Mouse (Mus musculus): ENCODE data around the gene Park7.
"Not testable (repeated sequence)": the region's sequence is repeated elsewhere in the genome, so short reads cannot be mapped to it uniquely, and the experiment has no call there.

Gene Park7

GRCm38 (mm10) chr4:150875393-150875792, 38.8 kb downstream of the Park7 start:
- DNase-seq (ENCODE audit: low read depth in 1 of 2, low spot score in 2 of 2): no peak

DNA sequence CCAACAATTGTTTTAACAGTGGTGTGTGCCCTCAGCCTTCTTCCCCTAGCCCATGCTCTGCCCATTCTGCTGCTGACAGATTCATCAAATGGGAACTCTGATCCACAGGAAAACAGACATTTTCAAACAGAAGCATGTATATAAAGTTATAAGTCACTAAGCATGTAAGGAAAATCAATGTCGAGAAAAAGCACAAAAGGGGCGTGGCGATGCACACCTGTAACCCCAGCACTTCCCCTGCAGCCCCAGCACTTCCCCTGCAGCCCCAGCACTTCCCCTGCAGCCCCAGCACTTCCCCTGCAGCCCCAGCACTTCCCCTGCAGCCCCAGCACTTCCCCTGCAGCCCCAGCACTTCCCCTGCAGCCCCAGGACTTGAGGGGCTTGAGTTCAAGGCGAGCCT, 39.8 kb downstream of the Park7 start:
- DNase-seq (ENCODE audit: low read depth in 1 of 2, low spot score in 2 of 2): not testable (repeated sequence)

DNA sequence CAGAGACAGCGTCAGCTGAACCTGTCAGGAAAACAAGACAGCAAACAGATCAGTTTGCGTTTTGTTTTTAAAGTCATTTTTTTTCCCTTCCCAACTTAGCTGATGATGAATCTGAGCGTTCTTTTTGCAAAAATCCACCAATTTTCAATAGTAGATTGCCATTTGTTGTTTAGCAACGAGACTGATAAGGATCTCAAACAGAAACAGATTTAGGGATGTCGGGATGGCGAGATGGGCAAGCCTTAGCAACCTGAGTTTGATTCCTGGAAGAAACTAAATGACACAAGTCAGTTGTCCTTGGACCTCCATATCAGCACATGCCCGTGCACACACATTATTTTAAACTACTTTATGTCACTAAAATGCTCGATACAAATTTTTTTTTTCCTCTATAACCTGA, 41.6 kb downstream of the Park7 start:
- DNase-seq (ENCODE audit: low read depth in 1 of 2, low spot score in 2 of 2): no peak

GRCm38 (mm10) chr4:150872139-150872651, 42.0 kb downstream of the Park7 start:
- DNase-seq (ENCODE audit: low read depth in 1 of 2, low spot score in 2 of 2): no peak

DNA sequence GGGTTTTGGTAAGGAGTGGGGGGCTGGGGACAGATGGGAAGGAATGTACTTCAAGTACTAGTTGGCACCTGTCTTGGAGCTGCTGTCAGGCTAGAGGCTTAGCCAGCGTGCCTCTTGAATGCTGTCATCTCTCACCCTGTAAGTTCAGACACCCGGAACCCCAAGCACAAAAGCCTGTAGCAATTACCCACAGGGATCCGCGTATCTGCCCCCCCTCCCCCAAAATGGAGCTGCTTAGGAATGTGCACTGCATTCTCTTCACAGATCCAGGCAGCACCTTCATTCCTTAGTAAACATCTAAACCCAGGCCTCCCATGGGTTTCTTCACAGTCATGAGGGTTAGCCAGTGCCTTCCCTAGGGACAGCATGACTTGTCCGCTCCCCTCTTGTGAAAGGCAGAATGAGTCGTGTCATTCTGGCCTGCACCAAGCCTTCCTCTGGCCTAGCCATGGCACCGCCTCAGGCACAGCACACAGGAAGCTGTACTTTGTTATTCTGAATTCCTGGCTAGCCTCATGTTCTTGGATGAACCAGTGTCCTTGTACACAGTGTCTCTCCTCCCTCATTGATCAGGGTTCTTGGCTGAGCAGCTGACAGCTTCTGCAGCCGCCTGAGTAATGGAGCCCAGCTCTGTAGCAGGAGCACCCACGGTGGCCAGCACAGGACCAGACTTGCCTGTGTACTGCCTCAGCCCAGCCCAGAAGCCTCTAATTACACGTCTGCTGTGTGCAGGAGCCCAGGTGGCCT, 42.7 kb downstream of the Park7 start:
- DNase-seq (ENCODE audit: low read depth in 1 of 2, low spot score in 2 of 2): no peak

DNA sequence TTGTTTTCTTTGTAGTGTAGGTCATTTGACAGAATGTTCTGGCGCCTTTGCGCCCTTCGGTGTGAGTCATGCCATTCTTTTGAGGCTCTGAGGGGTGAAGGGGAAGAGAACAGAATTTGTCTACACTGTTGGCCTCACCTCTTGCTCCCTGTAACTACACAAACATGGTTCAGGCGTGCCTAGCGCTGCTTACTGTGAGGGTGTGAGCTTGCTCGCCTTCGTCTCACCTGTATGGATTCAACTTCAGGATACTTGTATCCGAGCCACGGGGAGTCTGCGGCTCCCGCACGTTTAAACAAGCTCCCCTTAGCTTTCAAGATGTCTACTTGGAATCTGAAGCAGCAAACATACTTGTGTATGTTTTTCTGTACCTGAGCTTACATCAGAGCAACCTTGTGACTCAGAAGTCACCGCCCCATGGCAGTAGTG, 43.3 kb downstream of the Park7 start:
- DNase-seq (ENCODE audit: low read depth in 1 of 2, low spot score in 2 of 2): no peak

DNA sequence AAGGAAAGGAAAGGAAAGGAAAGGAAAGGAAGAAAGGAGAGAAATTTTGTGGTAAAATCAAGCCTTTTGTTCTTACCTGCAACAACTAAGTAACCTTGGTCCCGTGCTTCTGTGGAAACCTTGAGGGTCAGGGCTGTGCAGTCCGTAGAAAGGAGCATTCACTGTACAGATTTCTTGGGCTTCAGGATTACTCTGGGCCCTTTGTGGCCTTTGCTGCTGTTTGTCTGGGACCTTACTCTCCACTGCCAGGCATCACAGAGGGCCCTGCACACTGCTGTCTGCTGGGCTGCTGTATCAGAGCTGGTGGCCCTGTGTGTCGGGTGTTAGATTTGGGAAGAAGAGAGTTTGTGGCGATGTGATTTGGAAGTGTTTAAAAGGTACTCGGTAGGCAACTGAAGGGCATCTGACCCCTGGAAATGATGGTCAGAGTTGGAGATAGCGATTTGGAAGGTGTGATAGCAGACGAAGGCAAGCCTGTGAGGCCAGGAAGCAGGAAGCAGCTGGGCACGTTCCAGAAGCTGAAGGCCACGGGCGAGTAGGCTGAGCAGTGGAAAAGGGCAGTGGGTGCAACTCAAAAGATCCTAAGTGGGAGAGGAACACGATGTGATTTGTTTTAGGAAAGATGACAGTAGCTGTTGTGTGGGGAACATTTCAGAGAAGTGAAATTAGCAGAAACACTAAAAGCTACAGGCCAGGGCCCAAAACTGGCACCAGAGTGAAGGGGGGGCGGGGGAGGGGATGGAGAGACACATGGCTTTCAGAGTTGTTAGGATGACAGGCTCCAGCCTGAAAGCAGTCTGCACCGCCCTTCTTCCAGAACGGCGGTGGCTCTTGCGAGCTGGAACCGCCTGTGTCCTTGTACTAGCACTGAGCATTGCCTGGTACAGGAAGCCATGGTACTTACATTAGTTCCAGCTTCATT, 44.7 kb downstream of the Park7 start:
- no peak for DNase-seq (ENCODE audit: low read depth in 1 of 2, low spot score in 2 of 2)

DNA sequence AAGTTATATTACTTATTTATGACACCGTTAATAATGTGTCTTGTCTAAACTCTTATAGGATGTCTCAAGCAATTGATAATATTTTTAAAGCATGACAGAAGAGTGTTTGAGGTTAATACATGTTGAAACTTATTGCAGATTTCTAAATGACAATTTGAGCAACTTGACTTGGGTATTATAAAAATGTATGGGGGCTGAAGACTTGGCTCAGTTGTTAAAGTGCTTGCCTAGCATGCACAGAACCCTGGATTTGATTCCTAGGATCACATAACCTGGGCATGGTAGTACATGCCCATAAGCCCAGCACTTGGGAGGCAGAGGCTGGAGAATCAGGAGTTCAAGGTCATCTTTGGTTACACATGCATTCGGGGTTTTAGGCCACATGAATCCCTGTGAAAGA, 45.4 kb downstream of the Park7 start:
- DNase-seq (ENCODE audit: low read depth in 1 of 2, low spot score in 2 of 2): no peak

DNA sequence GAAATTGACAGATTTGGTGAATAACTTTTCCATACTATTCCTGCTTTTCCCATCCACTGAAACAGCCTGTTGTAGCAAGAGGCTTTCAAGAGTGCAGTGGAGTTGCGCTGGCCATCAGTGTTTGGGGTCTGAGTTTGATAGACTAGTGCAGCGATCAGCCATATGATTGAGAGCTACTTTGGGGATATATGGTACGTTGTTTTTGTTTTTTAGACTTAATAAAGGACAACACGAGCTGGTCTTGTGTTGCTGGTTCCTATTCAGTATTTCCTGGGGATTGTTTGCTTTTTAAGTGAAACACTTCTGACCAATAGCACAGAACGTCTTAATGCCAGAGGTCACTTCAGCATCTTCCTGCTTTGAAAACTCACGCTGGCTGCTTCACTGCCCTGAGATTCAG, 46.1 kb downstream of the Park7 start:
- DNase-seq (ENCODE audit: low read depth in 1 of 2, low spot score in 2 of 2): no peak

GRCm38 (mm10) chr4:150866494-150866893, 47.7 kb downstream of the Park7 start:
- DNase-seq (ENCODE audit: low read depth in 1 of 2, low spot score in 2 of 2): no peak

DNA sequence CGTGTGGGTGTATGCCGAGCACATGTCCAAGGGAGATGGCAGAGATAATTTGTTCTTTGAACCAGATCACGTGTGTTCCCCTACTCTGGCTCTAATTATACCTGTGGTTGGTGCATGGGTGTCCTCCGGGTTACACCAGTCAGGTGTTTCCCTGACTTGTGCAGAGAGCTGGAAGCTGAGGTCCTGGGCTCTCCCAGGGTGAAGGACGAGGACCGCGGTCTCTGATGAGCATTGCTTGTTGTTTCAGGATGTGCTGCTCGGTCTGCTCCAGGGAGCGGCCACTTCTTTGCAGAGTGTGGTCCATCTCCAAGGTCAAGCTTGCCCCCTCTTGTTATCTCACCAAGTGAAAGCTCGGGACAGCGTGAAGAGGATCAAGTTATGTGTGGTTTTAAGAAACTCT, 48.2 kb downstream of the Park7 start:
- no peak for DNase-seq (ENCODE audit: low read depth in 1 of 2, low spot score in 2 of 2)

DNA sequence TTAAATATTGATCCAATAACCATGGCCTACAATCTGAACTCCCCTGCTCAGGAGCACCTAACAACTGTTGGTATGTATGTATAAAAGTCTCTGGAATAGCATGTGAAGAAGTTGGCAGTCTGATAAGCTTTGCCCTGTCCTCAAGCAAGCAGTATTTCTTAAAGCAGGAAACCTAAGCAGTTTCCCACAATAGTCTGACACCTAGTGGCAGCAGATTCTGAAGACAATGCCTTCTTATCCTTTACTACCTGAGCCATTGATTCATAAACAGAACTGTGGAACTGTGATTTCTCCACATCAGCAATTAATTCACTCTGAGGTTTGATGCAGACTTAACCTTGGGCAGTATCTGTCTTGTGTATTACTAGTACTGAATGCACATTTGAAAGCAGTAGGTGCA, 48.9 kb downstream of the Park7 start:
- DNase-seq (ENCODE audit: low read depth in 1 of 2, low spot score in 2 of 2): no peak

- DNase-seq (ENCODE audit: low read depth in 1 of 2, low spot score in 2 of 2): no peak
Observed at GRCm38 (mm10) chr4:150862626-150863375, 51.4 kb downstream of the Park7 start.

- no peak for DNase-seq (ENCODE audit: low read depth in 1 of 2, low spot score in 2 of 2)
Observed at GRCm38 (mm10) chr4:150861161-150861560, 53.1 kb downstream of the Park7 start.

DNA sequence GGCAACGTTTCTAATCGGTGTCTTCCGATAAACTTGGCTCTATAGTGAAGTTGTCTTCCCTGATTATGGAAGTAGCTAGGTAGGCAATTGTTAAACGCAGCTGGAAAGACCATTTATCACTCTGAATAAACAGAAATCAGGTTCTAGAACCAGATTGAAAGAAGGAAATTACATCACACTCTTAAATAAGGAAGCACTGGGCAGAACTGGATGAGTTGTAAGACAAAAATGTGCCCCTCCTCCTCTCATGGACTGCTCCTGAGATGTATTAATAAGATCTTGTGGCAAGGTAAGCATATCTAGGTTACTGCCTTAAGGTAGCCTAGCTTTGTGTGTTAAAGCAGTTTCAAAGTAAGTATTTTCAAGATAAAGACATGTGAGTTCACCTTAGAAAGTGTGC, 53.7 kb downstream of the Park7 start:
- no peak for DNase-seq (ENCODE audit: low read depth in 1 of 2, low spot score in 2 of 2)

DNA sequence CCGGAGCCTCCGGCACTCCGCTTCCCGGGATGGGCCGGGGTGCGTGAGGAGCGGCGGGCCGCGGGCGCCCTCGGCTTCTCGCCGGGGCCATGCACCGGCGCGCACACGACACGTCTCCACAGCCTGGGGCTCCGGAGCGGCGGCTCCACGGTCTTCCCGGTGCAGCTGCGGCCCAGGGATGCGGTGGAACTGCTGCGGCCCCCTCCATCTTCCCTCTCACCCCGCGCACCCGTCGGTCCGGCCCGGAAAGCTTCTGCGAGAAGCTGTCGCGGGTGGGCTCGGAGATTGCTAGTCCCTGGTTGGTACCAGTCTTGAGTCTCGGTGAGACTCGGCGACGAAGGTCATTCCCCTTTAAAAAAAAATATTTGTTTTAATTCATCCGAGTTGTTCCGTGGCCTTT, 58.9 kb downstream of the Park7 start:
- DNase-seq (ENCODE audit: low read depth in 1 of 2, low spot score in 2 of 2): peak in 1 of 2 experiments; percentile 9

GRCm38 (mm10) chr4:150854839-150855246, 59.4 kb downstream of the Park7 start:
- DNase-seq (ENCODE audit: low read depth in 1 of 2, low spot score in 2 of 2): peak; percentile 80 to 96

- DNase-seq (ENCODE audit: low read depth in 1 of 2, low spot score in 2 of 2): no peak
Observed at GRCm38 (mm10) chr4:150853680-150854461, 60.4 kb downstream of the Park7 start, which contains the start of gene Errfi1. TSS of gene Errfi1 (plus strand) at chr4:150853919.

DNA sequence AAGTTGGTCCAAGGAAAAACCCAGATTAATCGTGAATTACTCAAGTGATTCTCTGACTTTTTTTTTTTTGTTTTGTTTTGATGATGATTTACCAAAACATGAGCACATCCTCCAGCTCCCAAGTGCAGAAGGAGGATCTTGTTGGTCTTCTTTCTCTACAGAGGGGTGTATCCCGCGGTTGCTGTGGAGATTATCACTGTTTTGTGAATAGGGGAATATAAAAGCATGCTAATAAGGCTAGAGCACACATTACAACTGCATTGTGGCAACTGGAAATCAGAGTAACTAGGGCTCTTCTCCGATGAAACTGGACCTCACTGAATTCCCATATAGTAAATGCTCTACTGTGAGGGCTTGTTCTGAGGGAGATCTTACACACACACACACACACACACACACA, 61.8 kb downstream of the Park7 start:
- no peak for DNase-seq (ENCODE audit: low read depth in 1 of 2, low spot score in 2 of 2)

GRCm38 (mm10) chr4:150852045-150852444, 62.2 kb downstream of the Park7 start:
- DNase-seq (ENCODE audit: low read depth in 1 of 2, low spot score in 2 of 2): no peak
